8 mouse cellular contexts compared by ENCODE assay signal in genomic region chr9:78481423-78482331, GRCm38 (mm10). TPM values are rescaled to one million over a fixed set of nuclear protein-coding genes. Genes with fewer than 3 reads are reported as not detected.
DNase-seq lines count a peak whose midpoint lies in the region; ATAC-seq lines count a peak whose summit lies in the region.

No protein-coding gene starts in this region.

- peak; percentile 66 for ATAC-seq in megakaryocyte progenitor cell, adult 5-6 weeks (replicated peaks; ENCODE audit: poor library complexity)

- peak; percentile 98 for DNase-seq in adipocyte (ENCODE audit: low spot score)
- peak; percentile 98 for DNase-seq in embryo, embryonic 10 days (ENCODE audit: low spot score)
- peak; percentile 89 for DNase-seq in gastrocnemius, postnatal 10 days
- peak; percentile 97 for DNase-seq in induced T-regulatory cell, adult 2 months (ENCODE audit: low read depth)
- peak; percentile 91 to 96 for DNase-seq in left cerebral cortex, adult 9 months (ENCODE audit: low spot score in 2 of 2)
- DNase-seq in right cerebral cortex, postnatal 14 days = peak; percentile 90
- DNase-seq in urinary bladder, postnatal 36 days (ENCODE audit: low spot score in 2 of 2) = peak; percentile 95 to 96

RNA-seq across cellular contexts. Expression of gene Eef1a1, which starts 7.3 kb away (rescaled TPM):
- 1,000 to 10,000 TPM; 2,370 to 3,141 TPM for total RNA-seq in gastrocnemius, postnatal 10 days (2021)
- total RNA-seq in megakaryocyte progenitor cell, adult 5-6 weeks (2015) = 20,259 and 20,522 TPM in 2 replicates
- total RNA-seq in megakaryocyte progenitor cell, adult 5-6 weeks (2017) = 11,199 and 11,450 TPM in 2 replicates

RNA-seq across cellular contexts. Expression of gene Gm17324, which starts 33.1 kb away (rescaled TPM):
- not detected for total RNA-seq in gastrocnemius, postnatal 10 days (2021)
- not detected in 2 replicates for total RNA-seq in megakaryocyte progenitor cell, adult 5-6 weeks (2015)
- not detected in 2 replicates for total RNA-seq in megakaryocyte progenitor cell, adult 5-6 weeks (2017)

RNA-seq across cellular contexts. Expression of gene Mto1, which starts 33.7 kb away (rescaled TPM):
- total RNA-seq in gastrocnemius, postnatal 10 days (2021) = 10 to 100 TPM; 15.3 to 16.4 TPM
- total RNA-seq in megakaryocyte progenitor cell, adult 5-6 weeks (2015) = 24.5 and 38.6 TPM in 2 replicates
- 27.1 and 44.0 TPM in 2 replicates for total RNA-seq in megakaryocyte progenitor cell, adult 5-6 weeks (2017)

RNA-seq across cellular contexts. Expression of gene Cgas, which starts 38.6 kb away (rescaled TPM):
- total RNA-seq in gastrocnemius, postnatal 10 days (2021) = 1 to 10 TPM in 1 of 2 experiments, under 1 TPM in 1; 0.96 to 1.2 TPM
- total RNA-seq in megakaryocyte progenitor cell, adult 5-6 weeks (2015) = 21.4 and 23.4 TPM in 2 replicates
- total RNA-seq in megakaryocyte progenitor cell, adult 5-6 weeks (2017) = 13.7 and 20.4 TPM in 2 replicates

Comparison
In these comparisons a context has a peak if more than half of its experiments do, and no peak if none do; other contexts are left out.
1. Peak in every context shown above with its lines: DNase-seq and ATAC-seq.